Mouse (Mus musculus) embryonic facial prominence, embryonic 11.5 days (tissue): ENCODE data around the gene Zfp385b. TPM values are rescaled to one million over a fixed set of nuclear protein-coding genes. Genes with fewer than 3 reads are reported as not detected.

ENCODE experiments used
- ATAC-seq: fragments of 200-750 bp; cut with Nextera tagmentation; replicated peaks from 2 replicates; pipeline ENCODE4 v1.8.0; 2017; ENCODE audit warnings: low read depth; ENCODE audit not compliant: insufficient number of reproducible peaks, low FRiP score, low TSS enrichment
- DNase-seq: peaks from one replicate; pipeline ENCODE4 v3.0.0-alpha.2; 2015; ENCODE audit warnings: low spot score
- H3K27ac ChIP-seq: fragments of 300-500 bp; sonication (generic); replicated peaks from 2 replicates; pipeline ENCODE4 v1.5.1; 2014; ENCODE audit warnings: mild to moderate bottlenecking, low read depth, low read length, control low read depth
- H3K27me3 ChIP-seq: fragments of 300-500 bp; sonication (generic); 2 replicates; pipeline ENCODE4 v1.6.1; 2014; ENCODE audit warnings: mild to moderate bottlenecking, low read length, moderate library complexity, mixed read lengths; ENCODE audit not compliant: control insufficient read depth, insufficient read depth
- H3K36me3 ChIP-seq: fragments of 300-500 bp; sonication (generic); replicated peaks from 2 replicates; pipeline ENCODE4 v1.6.1; 2014; ENCODE audit warnings: low read depth, mild to moderate bottlenecking, low read length, moderate library complexity, mixed read lengths; ENCODE audit not compliant: control insufficient read depth, insufficient read depth
- H3K4me1 ChIP-seq: fragments of 300-500 bp; sonication (generic); 2 replicates; pipeline ENCODE4 v1.6.1; 2014; ENCODE audit warnings: low read length, mixed read lengths; ENCODE audit not compliant: control insufficient read depth, insufficient read depth
- H3K4me2 ChIP-seq: fragments of 300-500 bp; sonication (generic); 2 replicates; pipeline ENCODE4 v1.6.1; 2014; ENCODE audit warnings: low read depth, mild to moderate bottlenecking, control low read depth, low read length, moderate library complexity
- H3K4me3 ChIP-seq: fragments of 300-500 bp; sonication (generic); 2 replicates; pipeline ENCODE4 v1.5.1; 2014; ENCODE audit warnings: low read depth, low read length, control low read depth
- H3K9ac ChIP-seq: fragments of 300-500 bp; sonication (generic); replicated peaks from 2 replicates; pipeline ENCODE4 v1.6.1; 2014; ENCODE audit warnings: mild to moderate bottlenecking, control low read depth, low read length
- H3K9me3 ChIP-seq: fragments of 300-500 bp; sonication (generic); replicated peaks from 2 replicates; pipeline ENCODE4 v1.6.1; 2016; ENCODE audit warnings: mild to moderate bottlenecking, low read length, inconsistent platforms, mixed read lengths; ENCODE audit not compliant: control insufficient read depth
- WGBS: fragments of 180-500 bp; shearing (Covaris S2); extraction: QIAGEN DNeasy Blood & Tissue Kit; methylation state at CpG from one replicate; pipeline ENCODE4 v1.1.7; 2014; 5-methylcytosine and 5-hydroxymethylcytosine counted together
- polyA plus RNA-seq: library from polyadenylated mRNA; unstranded; fragments of >200 nt; fragmentation: Nextera tagmentation; extraction: Ambion mirVana; gene quantifications from 2 replicates; pipeline ENCODE4 v1.2.1, GENCODE M21; 2014

Gene Zfp385b
- polyA plus RNA-seq, 1 experiment from 2014 or later: 1.7 TPM

- Histone ChIP-seq H3K27ac (no peak overlapping the region), H3K27me3 (no peaks in the 10 kb centered on the region), H3K9ac (no peak overlapping the region), H3K4me1 (no peaks in the 10 kb centered on the region), H3K4me2 (no peak overlapping the region), H3K4me3 (no peak overlapping the region), H3K36me3 (no peaks in the 10 kb centered on the region), H3K9me3 (no peaks in the 10 kb centered on the region)
- ATAC-seq: no peak
- no peak for DNase-seq
- WGBS: 73% methylated on average over 5 of the region's 5 CpGs
Observed at GRCm38 (mm10) chr2:77609452-77609851, 210.0 kb downstream of the Zfp385b start.

- H3K4me2 ChIP-seq: no peak overlapping the region
- no peak overlapping the region for H3K4me3 ChIP-seq
- ATAC-seq: no peak
- 38% methylated on average over 4 of the region's 4 CpGs for WGBS
- no peaks in the 10 kb centered on the region for H3K36me3 ChIP-seq
- H3K9me3 ChIP-seq: no peaks in the 10 kb centered on the region
- H3K9ac ChIP-seq: no peak overlapping the region
- DNase-seq: no peak
- no peaks in the 10 kb centered on the region for H3K27me3 ChIP-seq
- H3K27ac ChIP-seq: no peak overlapping the region
- no peaks in the 10 kb centered on the region for H3K4me1 ChIP-seq
Observed at GRCm38 (mm10) chr2:77608666-77609065, 210.8 kb downstream of the Zfp385b start.

GRCm38 (mm10) chr2:77593461-77593860 lies 226.0 kb downstream of the Zfp385b start:
- no peaks in the 10 kb centered on the region for H3K9me3 ChIP-seq
- no peak overlapping the region for H3K9ac ChIP-seq
- no peaks in the 10 kb centered on the region for H3K27me3 ChIP-seq
- WGBS: 88% methylated on average over 7 of the region's 7 CpGs
- no peaks in the 10 kb centered on the region for H3K36me3 ChIP-seq
- H3K27ac ChIP-seq: no peak overlapping the region
- H3K4me2 ChIP-seq: no peak overlapping the region
- ATAC-seq (no peak), DNase-seq (no peak)
- H3K4me1 ChIP-seq: no peaks in the 10 kb centered on the region
- no peak overlapping the region for H3K4me3 ChIP-seq

- Histone ChIP-seq H3K9me3 (no peaks in the 10 kb centered on the region), H3K36me3 (no peaks in the 10 kb centered on the region), H3K4me3 (no peak overlapping the region), H3K9ac (no peak overlapping the region), H3K4me2 (no peak overlapping the region), H3K4me1 (no peaks in the 10 kb centered on the region), H3K27me3 (no peaks in the 10 kb centered on the region), H3K27ac (no peak overlapping the region)
- WGBS: 85% methylated on average over 6 of the region's 6 CpGs
- DNase-seq: no peak
- ATAC-seq: no peak
Observed at GRCm38 (mm10) chr2:77592525-77592924, 226.9 kb downstream of the Zfp385b start.

GRCm38 (mm10) chr2:77589205-77589901 lies 230.1 kb downstream of the Zfp385b start:
- H3K27ac ChIP-seq: no peak overlapping the region
- WGBS: 88% methylated on average over 12 of the region's 12 CpGs
- DNase-seq (no peak), ATAC-seq (no peak)
- H3K27me3 ChIP-seq: no peaks in the 10 kb centered on the region
- H3K4me1 ChIP-seq: no peaks in the 10 kb centered on the region
- no peaks in the 10 kb centered on the region for H3K36me3 ChIP-seq
- no peak overlapping the region for H3K4me3 ChIP-seq
- no peak overlapping the region for H3K9ac ChIP-seq
- H3K9me3 ChIP-seq: no peaks in the 10 kb centered on the region
- no peak overlapping the region for H3K4me2 ChIP-seq

GRCm38 (mm10) chr2:77587387-77587786 lies 232.1 kb downstream of the Zfp385b start:
- DNase-seq (no peak), ATAC-seq (no peak)
- no peak overlapping the region for H3K4me3 ChIP-seq
- 85% methylated on average over 4 of the region's 4 CpGs for WGBS
- H3K9me3 ChIP-seq: no peaks in the 10 kb centered on the region
- no peak overlapping the region for H3K4me2 ChIP-seq
- H3K9ac ChIP-seq: no peak overlapping the region
- no peaks in the 10 kb centered on the region for H3K36me3 ChIP-seq
- no peak overlapping the region for H3K27ac ChIP-seq
- H3K4me1 ChIP-seq: no peaks in the 10 kb centered on the region
- no peaks in the 10 kb centered on the region for H3K27me3 ChIP-seq

- no peak overlapping the region for H3K27ac ChIP-seq
- DNase-seq: no peak
- H3K9ac ChIP-seq: no peak overlapping the region
- 74% methylated on average over 4 of the region's 4 CpGs for WGBS
- no peak overlapping the region for H3K4me3 ChIP-seq
- no peaks in the 10 kb centered on the region for H3K4me1 ChIP-seq
- no peak overlapping the region for H3K4me2 ChIP-seq
- no peak for ATAC-seq
- H3K9me3 ChIP-seq: no peaks in the 10 kb centered on the region
- H3K27me3 ChIP-seq: no peaks in the 10 kb centered on the region
- no peaks in the 10 kb centered on the region for H3K36me3 ChIP-seq
Observed at GRCm38 (mm10) chr2:77586581-77587360, 232.7 kb downstream of the Zfp385b start.

GRCm38 (mm10) chr2:77583586-77583985 lies 235.9 kb downstream of the Zfp385b start:
- no peaks in the 10 kb centered on the region for H3K27me3 ChIP-seq
- H3K4me3 ChIP-seq: no peak overlapping the region
- no peak for DNase-seq
- WGBS: 76% methylated on average over 1 of the region's 1 CpGs
- no peaks in the 10 kb centered on the region for H3K9me3 ChIP-seq
- no peaks in the 10 kb centered on the region for H3K36me3 ChIP-seq
- H3K4me2 ChIP-seq: no peak overlapping the region
- no peak for ATAC-seq
- H3K27ac ChIP-seq: no peak overlapping the region
- no peaks in the 10 kb centered on the region for H3K4me1 ChIP-seq
- H3K9ac ChIP-seq: no peak overlapping the region
